Mouse (Mus musculus): ENCODE measurements around the gene Acsf3. TPM values are rescaled to one million over a fixed set of nuclear protein-coding genes. Genes with fewer than 3 reads are reported as not detected.

Gene Acsf3
- polyA plus RNA-seq (2014; fragmentation: Illumina TruSeq; extraction: RNeasy Lipid Tissue Mini Kit (QIAGEN cat#74804); ENCODE audit: low read depth, low replicate concordance), result 0.82 TPM

GRCm38 (mm10) chr8:122775285-122776155 lies at the start of gene Acsf3:
Gene Acsf3 (plus strand): TSS chr8:122775486.

GRCm38 (mm10) chr8:122847829-122848561 lies 72.7 kb downstream of the Acsf3 start, which contains the start of gene Cdh15:
Gene Cdh15 (plus strand): TSS chr8:122847966.

Other genes with a start within 250 kb of the Acsf3 start
- gene Piezo1, start 224.2 kb upstream of the Acsf3 start, polyA plus RNA-seq (2014; fragmentation: Illumina TruSeq; extraction: RNeasy Lipid Tissue Mini Kit (QIAGEN cat#74804); ENCODE audit: low read depth, low replicate concordance), result 1.8 TPM
- 1.1 TPM for gene Cdt1, start 207.5 kb upstream of the Acsf3 start, polyA plus RNA-seq (2014; fragmentation: Illumina TruSeq; extraction: RNeasy Lipid Tissue Mini Kit (QIAGEN cat#74804); ENCODE audit: low read depth, low replicate concordance)
- not detected for gene Aprt, start 198.6 kb upstream of the Acsf3 start, polyA plus RNA-seq (2014; fragmentation: Illumina TruSeq; extraction: RNeasy Lipid Tissue Mini Kit (QIAGEN cat#74804); ENCODE audit: low read depth, low replicate concordance)
- 1.5 TPM for gene Galns, start 164.0 kb upstream of the Acsf3 start, polyA plus RNA-seq (2014; fragmentation: Illumina TruSeq; extraction: RNeasy Lipid Tissue Mini Kit (QIAGEN cat#74804); ENCODE audit: low read depth, low replicate concordance)
- gene Trappc2l, start 163.8 kb upstream of the Acsf3 start, polyA plus RNA-seq (2014; fragmentation: Illumina TruSeq; extraction: RNeasy Lipid Tissue Mini Kit (QIAGEN cat#74804); ENCODE audit: low read depth, low replicate concordance), result 4.2 TPM
- not detected for gene Pabpn1l, start 152.7 kb upstream of the Acsf3 start, polyA plus RNA-seq (2014; fragmentation: Illumina TruSeq; extraction: RNeasy Lipid Tissue Mini Kit (QIAGEN cat#74804); ENCODE audit: low read depth, low replicate concordance)
- gene Cbfa2t3, start 76.4 kb upstream of the Acsf3 start, polyA plus RNA-seq (2014; fragmentation: Illumina TruSeq; extraction: RNeasy Lipid Tissue Mini Kit (QIAGEN cat#74804); ENCODE audit: low read depth, low replicate concordance), result 7.2 TPM
- not detected for gene Cdh15, start 72.5 kb downstream of the Acsf3 start, polyA plus RNA-seq (2014; fragmentation: Illumina TruSeq; extraction: RNeasy Lipid Tissue Mini Kit (QIAGEN cat#74804); ENCODE audit: low read depth, low replicate concordance)

Measured in sigmoid colon, adult 10 weeks (tissue).